Mouse (Mus musculus): ENCODE measurements at regions not wholly inside any gene's neighbourhood (a gene's known extent, or its start where the extent isn't known, plus 50 kb on each side); places are given as distances from the start of the nearest gene placed in this dataset.

- ATAC-seq (ENCODE audit: low FRiP score, low read depth): no peak
- WGBS: 90% methylated on average over 4 of the region's 4 CpGs
- DNase-seq (ENCODE audit: low spot score): no peak
These were observed 69.3 kb upstream of the Rap1b start for GRCm38 (mm10) chr10:117915011-117915735.

GRCm38 (mm10) chr10:117916280-117916679 lies 70.4 kb upstream of the Rap1b start:
- no peak overlapping the region for H3K27ac ChIP-seq (replicated peaks; ENCODE audit: low read depth, low read length)
- no peak for ATAC-seq (ENCODE audit: low FRiP score, low read depth)
- H3K9ac ChIP-seq (ENCODE audit: low read depth, low read length, severe bottlenecking): no peak overlapping the region
- H3K9me3 ChIP-seq (ENCODE audit: control insufficient read depth, low read length): no peaks in the 10 kb centered on the region
- no peak overlapping the region for H3K4me3 ChIP-seq (replicated peaks; ENCODE audit: low read length)
- 41% methylated on average over 7 of the region's 7 CpGs for WGBS
- TF ChIP-seq POLR2A (IDR thresholded peaks at IDR 0.05; ENCODE audit: borderline replicate concordance, extremely low read depth, insufficient read depth, insufficient read length): no peak
- no peaks in the 10 kb centered on the region for H3K36me3 ChIP-seq (ENCODE audit: control insufficient read depth, insufficient read depth, low read length)
- DNase-seq (ENCODE audit: low spot score): no peak
- H3K27me3 ChIP-seq (ENCODE audit: control insufficient read depth, insufficient read depth, low read length): no peaks in the 10 kb centered on the region
- no peaks in the 10 kb centered on the region for H3K4me1 ChIP-seq (ENCODE audit: control insufficient read depth, insufficient read depth, low read length)
- no peak overlapping the region for H3K4me2 ChIP-seq (replicated peaks; ENCODE audit: low read depth, low read length, severe bottlenecking)

More at GRCm38 (mm10) chr10:117915011-117915735, 69.3 kb upstream of the Rap1b start:
- no peak overlapping the region for H3K27ac ChIP-seq (replicated peaks; ENCODE audit: low read depth, low read length)
- no peak overlapping the region for H3K9ac ChIP-seq (ENCODE audit: low read depth, low read length, severe bottlenecking)
- H3K36me3 ChIP-seq (ENCODE audit: control insufficient read depth, insufficient read depth, low read length): no peaks in the 10 kb centered on the region
- no peaks in the 10 kb centered on the region for H3K27me3 ChIP-seq (ENCODE audit: control insufficient read depth, insufficient read depth, low read length)
- no peak overlapping the region for H3K4me2 ChIP-seq (replicated peaks; ENCODE audit: low read depth, low read length, severe bottlenecking)
- no peaks in the 10 kb centered on the region for H3K9me3 ChIP-seq (ENCODE audit: control insufficient read depth, low read length)
- no peak for TF ChIP-seq POLR2A (IDR thresholded peaks at IDR 0.05; ENCODE audit: borderline replicate concordance, extremely low read depth, insufficient read depth, insufficient read length)
- H3K4me3 ChIP-seq (replicated peaks; ENCODE audit: low read length): no peak overlapping the region
- no peaks in the 10 kb centered on the region; the same call in 1 of the 2 replicates for H3K4me1 ChIP-seq (ENCODE audit: control insufficient read depth, insufficient read depth, low read length)

- H3K36me3 ChIP-seq (ENCODE audit: control insufficient read depth, insufficient read depth, low read length): no peaks in the 10 kb centered on the region
- DNase-seq (ENCODE audit: low spot score): no peak
- no peaks in the 10 kb centered on the region for H3K4me1 ChIP-seq (ENCODE audit: control insufficient read depth, insufficient read depth, low read length)
- no peak overlapping the region for H3K4me2 ChIP-seq (replicated peaks; ENCODE audit: low read depth, low read length, severe bottlenecking)
- TF ChIP-seq POLR2A (IDR thresholded peaks at IDR 0.05; ENCODE audit: borderline replicate concordance, extremely low read depth, insufficient read depth, insufficient read length): no peak
- H3K27me3 ChIP-seq (ENCODE audit: control insufficient read depth, insufficient read depth, low read length): no peaks in the 10 kb centered on the region
- 71% methylated on average over 2 of the region's 2 CpGs for WGBS
- H3K9ac ChIP-seq (ENCODE audit: low read depth, low read length, severe bottlenecking): no peak overlapping the region
- no peaks in the 10 kb centered on the region for H3K9me3 ChIP-seq (ENCODE audit: control insufficient read depth, low read length)
- H3K27ac ChIP-seq (replicated peaks; ENCODE audit: low read depth, low read length): no peak overlapping the region
- no peak for ATAC-seq (ENCODE audit: low FRiP score, low read depth)
- no peak overlapping the region for H3K4me3 ChIP-seq (replicated peaks; ENCODE audit: low read length)
These were observed 72.0 kb upstream of the Rap1b start for GRCm38 (mm10) chr10:117917870-117918269.

- Histone ChIP-seq H3K27me3 (ENCODE audit: control insufficient read depth, insufficient read depth, low read length) (no peaks in the 10 kb centered on the region), H3K4me2 (replicated peaks; ENCODE audit: low read depth, low read length, severe bottlenecking) (no peak overlapping the region), H3K4me1 (ENCODE audit: control insufficient read depth, insufficient read depth, low read length) (no peaks in the 10 kb centered on the region), H3K36me3 (ENCODE audit: control insufficient read depth, insufficient read depth, low read length) (no peaks in the 10 kb centered on the region), H3K4me3 (replicated peaks; ENCODE audit: low read length) (no peak overlapping the region), H3K9me3 (ENCODE audit: control insufficient read depth, low read length) (no peaks in the 10 kb centered on the region), H3K9ac (ENCODE audit: low read depth, low read length, severe bottlenecking) (no peak overlapping the region), H3K27ac (replicated peaks; ENCODE audit: low read depth, low read length) (no peak overlapping the region)
- DNase-seq (ENCODE audit: low spot score): no peak
- 76% methylated on average over 8 of the region's 8 CpGs for WGBS
- no peak for TF ChIP-seq POLR2A (IDR thresholded peaks at IDR 0.05; ENCODE audit: borderline replicate concordance, extremely low read depth, insufficient read depth, insufficient read length)
- ATAC-seq (ENCODE audit: low FRiP score, low read depth): no peak
These were observed 72.8 kb upstream of the Rap1b start for GRCm38 (mm10) chr10:117918616-117919015.

- 86% methylated on average over 7 of the region's 7 CpGs for WGBS
- Histone ChIP-seq H3K4me2 (replicated peaks; ENCODE audit: low read depth, low read length, severe bottlenecking) (no peak overlapping the region), H3K4me3 (replicated peaks; ENCODE audit: low read length) (no peak overlapping the region), H3K9me3 (ENCODE audit: control insufficient read depth, low read length) (no peaks in the 10 kb centered on the region), H3K27ac (replicated peaks; ENCODE audit: low read depth, low read length) (no peak overlapping the region), H3K27me3 (ENCODE audit: control insufficient read depth, insufficient read depth, low read length) (no peaks in the 10 kb centered on the region), H3K4me1 (ENCODE audit: control insufficient read depth, insufficient read depth, low read length) (no peaks in the 10 kb centered on the region), H3K36me3 (ENCODE audit: control insufficient read depth, insufficient read depth, low read length) (no peaks in the 10 kb centered on the region), H3K9ac (ENCODE audit: low read depth, low read length, severe bottlenecking) (no peak overlapping the region)
- no peak for TF ChIP-seq POLR2A (IDR thresholded peaks at IDR 0.05; ENCODE audit: borderline replicate concordance, extremely low read depth, insufficient read depth, insufficient read length)
- DNase-seq (ENCODE audit: low spot score) (no peak), ATAC-seq (ENCODE audit: low FRiP score, low read depth) (no peak)
These were observed 73.5 kb upstream of the Rap1b start for GRCm38 (mm10) chr10:117919186-117919941.

Data from limb, embryonic 14.5 days (tissue).